Mouse (Mus musculus) embryonic facial prominence, embryonic 15.5 days (tissue): ENCODE measurements around the gene Kcnh6. TPM values are rescaled to one million over a fixed set of nuclear protein-coding genes. Genes with fewer than 3 reads are reported as not detected.

Experiments used
- ATAC-seq: fragments of 200-750 bp; cut with Nextera tagmentation; 2 replicates; pipeline ENCODE4 v1.8.0; 2017; ENCODE audit warnings: low read depth, moderate TSS enrichment; ENCODE audit not compliant: insufficient number of reproducible peaks, low FRiP score, low TSS enrichment
- H3K27ac ChIP-seq: fragments of 300-500 bp; sonication (generic); replicated peaks from 2 replicates; pipeline ENCODE4 v1.5.1; 2015; ENCODE audit warnings: mild to moderate bottlenecking, inconsistent platforms
- H3K27me3 ChIP-seq: fragments of 300-500 bp; sonication (generic); 2 replicates; pipeline ENCODE4 v1.6.1; 2015; ENCODE audit warnings: inconsistent platforms
- H3K36me3 ChIP-seq: fragments of 300-500 bp; sonication (generic); 2 replicates; pipeline ENCODE4 v1.6.1; 2015; ENCODE audit warnings: mild to moderate bottlenecking, inconsistent platforms
- H3K4me1 ChIP-seq: fragments of 300-500 bp; sonication (generic); 2 replicates; pipeline ENCODE4 v1.6.1; 2015; ENCODE audit warnings: inconsistent platforms
- H3K4me2 ChIP-seq: fragments of 300-500 bp; sonication (generic); replicated peaks from 2 replicates; pipeline ENCODE4 v1.6.1; 2015; ENCODE audit warnings: mild to moderate bottlenecking, inconsistent platforms
- H3K4me3 ChIP-seq: fragments of 300-500 bp; sonication (generic); replicated peaks from 2 replicates; pipeline ENCODE4 v1.5.1; 2015; ENCODE audit warnings: mild to moderate bottlenecking, inconsistent platforms
- H3K9ac ChIP-seq: fragments of 300-500 bp; sonication (generic); 2 replicates; pipeline ENCODE4 v1.6.1; 2015; ENCODE audit warnings: inconsistent platforms
- H3K9me3 ChIP-seq: fragments of 300-500 bp; sonication (generic); replicated peaks from 2 replicates; pipeline ENCODE4 v1.6.1; 2016; ENCODE audit warnings: inconsistent platforms
- WGBS: fragments of 180-500 bp; shearing (Covaris S2); methylation state at CpG from one replicate; pipeline ENCODE4 v1.1.7; 2015; 5-methylcytosine and 5-hydroxymethylcytosine counted together
- polyA plus RNA-seq: library from polyadenylated mRNA; unstranded; fragments of >200 nt; fragmentation: Nextera tagmentation; extraction: Ambion mirVana; gene quantifications from 2 replicates; pipeline ENCODE4 v1.2.1, GENCODE M21; 2015

Gene Kcnh6
- polyA plus RNA-seq, 1 experiment from 2014 or later: 0.98 TPM

GRCm38 (mm10) chr11:106037418-106037751 is 29.5 kb downstream of the Kcnh6 start:
- H3K4me2 ChIP-seq: peak overlapping the region; percentile 78
- H3K36me3 ChIP-seq: no peaks in the 10 kb centered on the region
- H3K9me3 ChIP-seq: no peaks in the 10 kb centered on the region
- H3K27ac ChIP-seq: peak overlapping the region; percentile 91
- no peaks in the 10 kb centered on the region for H3K27me3 ChIP-seq
- ATAC-seq: no peak
- H3K4me1 ChIP-seq: peaks cover 26% of the 10 kb centered on the region
- H3K4me3 ChIP-seq: peak overlapping the region; percentile 87
- H3K9ac ChIP-seq: peak overlapping the region; percentile 86
- WGBS: under 1% methylated on average over 13 of the region's 13 CpGs

GRCm38 (mm10) chr11:106044349-106044748 is 36.4 kb downstream of the Kcnh6 start:
- no peaks in the 10 kb centered on the region for H3K27me3 ChIP-seq
- no peaks in the 10 kb centered on the region for H3K9me3 ChIP-seq
- no peak overlapping the region for H3K4me2 ChIP-seq
- H3K4me1 ChIP-seq: no peaks in the 10 kb centered on the region
- no peak overlapping the region for H3K9ac ChIP-seq
- no peak for ATAC-seq
- H3K36me3 ChIP-seq: peaks cover 24% of the 10 kb centered on the region
- H3K27ac ChIP-seq: no peak overlapping the region
- no peak overlapping the region for H3K4me3 ChIP-seq

GRCm38 (mm10) chr11:106045256-106045655 is 37.3 kb downstream of the Kcnh6 start:
- H3K4me3 ChIP-seq: no peak overlapping the region
- no peak overlapping the region for H3K4me2 ChIP-seq
- H3K27me3 ChIP-seq: no peaks in the 10 kb centered on the region
- no peak for ATAC-seq
- peaks cover 33% of the 10 kb centered on the region for H3K36me3 ChIP-seq
- 86% methylated on average over 1 of the region's 1 CpGs for whole genome bisulfite sequencing
- H3K9me3 ChIP-seq: no peaks in the 10 kb centered on the region
- no peak overlapping the region for H3K27ac ChIP-seq
- H3K9ac ChIP-seq: no peak overlapping the region
- H3K4me1 ChIP-seq: no peaks in the 10 kb centered on the region

- Histone ChIP-seq H3K4me1 (no peaks in the 10 kb centered on the region), H3K9ac (no peak overlapping the region), H3K36me3 (peaks cover 35% of the 10 kb centered on the region), H3K27me3 (no peaks in the 10 kb centered on the region), H3K4me2 (no peak overlapping the region), H3K9me3 (no peaks in the 10 kb centered on the region), H3K27ac (no peak overlapping the region), H3K4me3 (no peak overlapping the region)
- ATAC-seq: no peak
- WGBS: 93% methylated on average over 3 of the region's 3 CpGs
These were observed 37.9 kb downstream of the Kcnh6 start for GRCm38 (mm10) chr11:106045780-106046179.

GRCm38 (mm10) chr11:106046584-106046983 is 38.7 kb downstream of the Kcnh6 start:
- no peak for ATAC-seq
- no peak overlapping the region for H3K4me3 ChIP-seq

GRCm38 (mm10) chr11:106053921-106054320 is 46.0 kb downstream of the Kcnh6 start:
- no peak overlapping the region for H3K27ac ChIP-seq
- H3K4me2 ChIP-seq: no peak overlapping the region
- 88% methylated on average over 2 of the region's 2 CpGs for WGBS
- no peaks in the 10 kb centered on the region for H3K27me3 ChIP-seq
- H3K4me3 ChIP-seq: no peak overlapping the region
- H3K36me3 ChIP-seq: peaks cover 95% of the 10 kb centered on the region
- no peaks in the 10 kb centered on the region for H3K9me3 ChIP-seq
- no peak overlapping the region for H3K9ac ChIP-seq
- ATAC-seq: no peak
- no peaks in the 10 kb centered on the region for H3K4me1 ChIP-seq

More at GRCm38 (mm10) chr11:106046584-106046983, 38.7 kb downstream of the Kcnh6 start:
- WGBS: 82% methylated on average over 9 of the region's 9 CpGs
- Histone ChIP-seq H3K36me3 (peaks cover 43% of the 10 kb centered on the region), H3K4me2 (no peak overlapping the region), H3K9ac (no peak overlapping the region), H3K4me1 (no peaks in the 10 kb centered on the region), H3K27ac (no peak overlapping the region), H3K27me3 (no peaks in the 10 kb centered on the region), H3K9me3 (no peaks in the 10 kb centered on the region)

GRCm38 (mm10) chr11:106054600-106054999 is 46.7 kb downstream of the Kcnh6 start:
- no peak overlapping the region for H3K27ac ChIP-seq
- peaks cover 95% of the 10 kb centered on the region for H3K36me3 ChIP-seq
- 94% methylated on average over 8 of the region's 8 CpGs for WGBS
- no peak overlapping the region for H3K9ac ChIP-seq
- H3K9me3 ChIP-seq: no peaks in the 10 kb centered on the region
- no peaks in the 10 kb centered on the region for H3K27me3 ChIP-seq
- no peak for ATAC-seq
- H3K4me3 ChIP-seq: no peak overlapping the region
- no peak overlapping the region for H3K4me2 ChIP-seq
- no peaks in the 10 kb centered on the region for H3K4me1 ChIP-seq

GRCm38 (mm10) chr11:106055341-106055740 is 47.4 kb downstream of the Kcnh6 start:
- Histone ChIP-seq H3K9ac (no peak overlapping the region), H3K27me3 (no peaks in the 10 kb centered on the region), H3K4me3 (no peak overlapping the region), H3K9me3 (no peaks in the 10 kb centered on the region), H3K4me1 (no peaks in the 10 kb centered on the region), H3K4me2 (no peak overlapping the region), H3K27ac (no peak overlapping the region), H3K36me3 (peaks cover 95% of the 10 kb centered on the region)
- 89% methylated on average over 6 of the region's 6 CpGs for WGBS
- ATAC-seq: no peak

- peaks cover 81% of the 10 kb centered on the region for H3K36me3 ChIP-seq
- H3K4me1 ChIP-seq: no peaks in the 10 kb centered on the region
- H3K27ac ChIP-seq: no peak overlapping the region
- H3K9me3 ChIP-seq: no peaks in the 10 kb centered on the region
- no peak overlapping the region for H3K4me2 ChIP-seq
- H3K9ac ChIP-seq: no peak overlapping the region
- no peak overlapping the region for H3K4me3 ChIP-seq
- no peaks in the 10 kb centered on the region for H3K27me3 ChIP-seq
- 87% methylated on average over 8 of the region's 8 CpGs for WGBS
- no peak for ATAC-seq
These were observed 49.0 kb downstream of the Kcnh6 start for GRCm38 (mm10) chr11:106056819-106057491.

- Histone ChIP-seq H3K36me3 (peaks cover 71% of the 10 kb centered on the region), H3K27ac (no peak overlapping the region), H3K4me1 (no peaks in the 10 kb centered on the region), H3K9me3 (no peaks in the 10 kb centered on the region), H3K4me2 (no peak overlapping the region), H3K4me3 (no peak overlapping the region), H3K9ac (no peak overlapping the region), H3K27me3 (no peaks in the 10 kb centered on the region)
- ATAC-seq: no peak
- WGBS: 68% methylated on average over 8 of the region's 8 CpGs
These were observed 50.1 kb downstream of the Kcnh6 start for GRCm38 (mm10) chr11:106058020-106058419.

- no peak overlapping the region for H3K27ac ChIP-seq
- H3K36me3 ChIP-seq: peaks cover 46% of the 10 kb centered on the region
- 91% methylated on average over 1 of the region's 1 CpGs for WGBS
- H3K9me3 ChIP-seq: no peaks in the 10 kb centered on the region
- no peaks in the 10 kb centered on the region for H3K27me3 ChIP-seq
- H3K9ac ChIP-seq: no peak overlapping the region
- H3K4me2 ChIP-seq: no peak overlapping the region
- no peak for ATAC-seq
- H3K4me3 ChIP-seq: no peak overlapping the region
- H3K4me1 ChIP-seq: no peaks in the 10 kb centered on the region
These were observed 52.6 kb downstream of the Kcnh6 start for GRCm38 (mm10) chr11:106060549-106060948.

- Histone ChIP-seq H3K4me3 (no peak overlapping the region), H3K36me3 (peaks cover 38% of the 10 kb centered on the region), H3K4me2 (no peak overlapping the region), H3K27me3 (no peaks in the 10 kb centered on the region), H3K9ac (no peak overlapping the region), H3K27ac (no peak overlapping the region), H3K4me1 (no peaks in the 10 kb centered on the region), H3K9me3 (no peaks in the 10 kb centered on the region)
- no peak for ATAC-seq
- 47% methylated on average over 1 of the region's 1 CpGs for WGBS
These were observed 53.4 kb downstream of the Kcnh6 start for GRCm38 (mm10) chr11:106061311-106061710.
